Mouse (Mus musculus) embryonic facial prominence, embryonic 14.5 days (tissue): ENCODE data around the gene Inha. TPM values are rescaled to one million over a fixed set of nuclear protein-coding genes. Genes with fewer than 3 reads are reported as not detected.

Experiments used
- ATAC-seq: fragments of 200-750 bp; cut with Nextera tagmentation; 2 replicates; pipeline ENCODE4 v1.8.0; 2017; ENCODE audit warnings: low read depth, moderate number of reproducible peaks, moderate TSS enrichment
- DNase-seq: peaks from one replicate; pipeline ENCODE4 v3.0.0-alpha.2; 2015; ENCODE audit warnings: low spot score
- H3K27ac ChIP-seq: fragments of 300-500 bp; sonication (generic); replicated peaks from 2 replicates; pipeline ENCODE4 v1.5.1; 2014; ENCODE audit warnings: low read depth, mild to moderate bottlenecking, low read length, moderate library complexity
- H3K27me3 ChIP-seq: fragments of 300-500 bp; sonication (generic); replicated peaks from 2 replicates; pipeline ENCODE4 v1.6.1; 2014; ENCODE audit warnings: low read length; ENCODE audit not compliant: control insufficient read depth, insufficient read depth
- H3K36me3 ChIP-seq: fragments of 300-500 bp; sonication (generic); 2 replicates; pipeline ENCODE4 v1.6.1; 2014; ENCODE audit warnings: low read length, mixed read lengths; ENCODE audit not compliant: control insufficient read depth, insufficient read depth
- H3K4me1 ChIP-seq: fragments of 300-500 bp; sonication (generic); 2 replicates; pipeline ENCODE4 v1.6.1; 2014; ENCODE audit warnings: antibody characterized with exemption, low read length; ENCODE audit not compliant: control insufficient read depth, insufficient read depth
- H3K4me2 ChIP-seq: fragments of 300-500 bp; sonication (generic); 2 replicates; pipeline ENCODE4 v1.6.1; 2014; ENCODE audit warnings: low read depth, mild to moderate bottlenecking, low read length, moderate library complexity, mixed read lengths
- H3K4me3 ChIP-seq: fragments of 300-500 bp; sonication (generic); 2 replicates; pipeline ENCODE4 v1.5.1; 2014; ENCODE audit warnings: low read depth, mild to moderate bottlenecking, low read length
- H3K9ac ChIP-seq: fragments of 300-500 bp; sonication (generic); 2 replicates; pipeline ENCODE4 v1.6.1; 2014; ENCODE audit warnings: low read depth, mild to moderate bottlenecking, low read length, moderate library complexity, mixed read lengths
- H3K9me3 ChIP-seq: fragments of 300-500 bp; sonication (generic); 2 replicates; pipeline ENCODE4 v1.6.1; 2016; ENCODE audit warnings: low read length; ENCODE audit not compliant: control insufficient read depth
- whole genome bisulfite sequencing: fragments of 180-500 bp; shearing (Covaris S2); extraction: QIAGEN DNeasy Blood & Tissue Kit; methylation state at CpG from one replicate; pipeline ENCODE4 v1.1.7; 2014; 5-methylcytosine and 5-hydroxymethylcytosine counted together
- polyA plus RNA-seq: library from polyadenylated mRNA; unstranded; fragments of >200 nt; fragmentation: Nextera tagmentation; extraction: Ambion mirVana; gene quantifications from 2 replicates; pipeline ENCODE4 v1.2.1, GENCODE M21; 2014

Inha gene
- polyA plus RNA-seq, 1 experiment from 2014 or later, result 5.9 TPM

- Histone ChIP-seq H3K9ac (peak within 1 kb of the TSS; percentile 90), H3K4me3 (peak within 1 kb of the TSS; percentile 76), H3K27ac (peak within 1 kb of the TSS; percentile 79), H3K4me1 (peaks cover 12% of the 10 kb centered on the region), H3K36me3 (peaks cover 15% of the 10 kb centered on the region), H3K9me3 (0 out of 2 replicates have a peak, but pooled peaks cover 4% of the 10 kb centered on the region), H3K4me2 (peak within 1 kb of the TSS; percentile 69), H3K27me3 (no peaks in the 10 kb centered on the region)
- ATAC-seq (peak; percentile 87), DNase-seq (peak; percentile 79)
- WGBS, result 3% methylated on average over 15 of the region's 64 CpGs
Measured at GRCm38 (mm10) chr1:75545965-75546956, 39.4 kb downstream of the Inha start, which contains the start of gene Slc4a3. TSS of gene Slc4a3 (plus strand) at chr1:75546266.

- DNase-seq (no peak), ATAC-seq (no peak)
- H3K27ac ChIP-seq, result no peak overlapping the region
- 92% methylated on average over 13 of the region's 13 CpGs for WGBS
- peaks cover 26% of the 10 kb centered on the region for H3K36me3 ChIP-seq
- H3K9ac ChIP-seq, result no peak overlapping the region
- peak overlapping the region; percentile 76; the same call in 1 of the 2 replicates for H3K4me3 ChIP-seq
- H3K27me3 ChIP-seq, result no peaks in the 10 kb centered on the region
- H3K4me2 ChIP-seq, result peak overlapping the region; percentile 69
- 0 out of 2 replicates have a peak, but pooled peaks cover 4% of the 10 kb centered on the region for H3K9me3 ChIP-seq
- peaks cover 12% of the 10 kb centered on the region for H3K4me1 ChIP-seq
Measured at GRCm38 (mm10) chr1:75547351-75547750, 40.5 kb downstream of the Inha start.

GRCm38 (mm10) chr1:75548083-75548482, 41.2 kb downstream of the Inha start:
- Histone ChIP-seq H3K27me3 (no peaks in the 10 kb centered on the region), H3K27ac (no peak overlapping the region), H3K4me2 (no peak overlapping the region), H3K4me1 (peaks cover 12% of the 10 kb centered on the region), H3K36me3 (peaks cover 33% of the 10 kb centered on the region), H3K9me3 (0 out of 2 replicates have a peak, but pooled peaks cover under 1% of the 10 kb centered on the region), H3K4me3 (no peak overlapping the region), H3K9ac (no peak overlapping the region)
- DNase-seq (no peak), ATAC-seq (no peak)
- WGBS, result 94% methylated on average over 2 of the region's 3 CpGs

GRCm38 (mm10) chr1:75548871-75549270, 42.0 kb downstream of the Inha start:
- Histone ChIP-seq H3K4me1 (peaks cover 12% of the 10 kb centered on the region), H3K27ac (no peak overlapping the region), H3K9ac (no peak overlapping the region), H3K9me3 (no peaks in the 10 kb centered on the region), H3K4me3 (no peak overlapping the region), H3K27me3 (no peaks in the 10 kb centered on the region), H3K4me2 (no peak overlapping the region), H3K36me3 (peaks cover 33% of the 10 kb centered on the region)
- 84% methylated on average over 16 of the region's 17 CpGs for WGBS
- ATAC-seq (no peak), DNase-seq (no peak)

- Histone ChIP-seq H3K4me2 (no peak overlapping the region), H3K9me3 (no peaks in the 10 kb centered on the region), H3K9ac (no peak overlapping the region), H3K36me3 (peaks cover 40% of the 10 kb centered on the region), H3K27ac (no peak overlapping the region), H3K4me3 (no peak overlapping the region), H3K4me1 (peaks cover 12% of the 10 kb centered on the region), H3K27me3 (no peaks in the 10 kb centered on the region)
- no peak for DNase-seq
- no peak for ATAC-seq
- WGBS, result 83% methylated on average over 17 of the region's 17 CpGs
Measured at GRCm38 (mm10) chr1:75549289-75550279, 42.7 kb downstream of the Inha start.

- peak; percentile 15; the same call in 1 of the 2 replicates for ATAC-seq
- H3K4me3 ChIP-seq, result no peak overlapping the region
- no peak overlapping the region for H3K27ac ChIP-seq
- peaks cover 50% of the 10 kb centered on the region for H3K36me3 ChIP-seq
- peak; percentile 81 for DNase-seq
- H3K4me2 ChIP-seq, result no peak overlapping the region
- no peaks in the 10 kb centered on the region for H3K27me3 ChIP-seq
- H3K4me1 ChIP-seq, result peaks cover 11% of the 10 kb centered on the region
- no peaks in the 10 kb centered on the region for H3K9me3 ChIP-seq
- WGBS, result 78% methylated on average over 15 of the region's 15 CpGs
- H3K9ac ChIP-seq, result no peak overlapping the region
Measured at GRCm38 (mm10) chr1:75550586-75550985, 43.7 kb downstream of the Inha start.

GRCm38 (mm10) chr1:75555680-75556079, 48.8 kb downstream of the Inha start:
- H3K9ac ChIP-seq, result no peak overlapping the region

GRCm38 (mm10) chr1:75556143-75556781, 49.4 kb downstream of the Inha start:
- no peaks in the 10 kb centered on the region for H3K27me3 ChIP-seq
- H3K9me3 ChIP-seq, result no peaks in the 10 kb centered on the region
- H3K9ac ChIP-seq, result no peak overlapping the region
- DNase-seq (no peak), ATAC-seq (no peak)
- H3K4me1 ChIP-seq, result peaks cover 10% of the 10 kb centered on the region
- H3K36me3 ChIP-seq, result peaks cover 60% of the 10 kb centered on the region
- H3K4me2 ChIP-seq, result no peak overlapping the region
- no peak overlapping the region for H3K27ac ChIP-seq
- H3K4me3 ChIP-seq, result no peak overlapping the region
- WGBS, result 76% methylated on average over 9 of the region's 9 CpGs

More at GRCm38 (mm10) chr1:75555680-75556079, 48.8 kb downstream of the Inha start:
- peaks cover 9% of the 10 kb centered on the region for H3K4me1 ChIP-seq
- DNase-seq (no peak), ATAC-seq (no peak)
- no peak overlapping the region for H3K27ac ChIP-seq
- no peak overlapping the region for H3K4me3 ChIP-seq
- WGBS, result 89% methylated on average over 7 of the region's 7 CpGs
- H3K27me3 ChIP-seq, result no peaks in the 10 kb centered on the region
- no peaks in the 10 kb centered on the region for H3K9me3 ChIP-seq
- no peak overlapping the region for H3K4me2 ChIP-seq
- H3K36me3 ChIP-seq, result peaks cover 66% of the 10 kb centered on the region
